Mouse (Mus musculus) lung, adult 2 months (tissue): ENCODE results near the gene Fbf1.

Experiments
- CTCF ChIP-seq: fragments of 200-500 bp; IDR thresholded peaks from 2 replicates; pipeline ENCODE4 v1.5.1; 2011; ENCODE audit warnings: mild to moderate bottlenecking, low read length, control low read depth; ENCODE audit not compliant: insufficient read depth
- POLR2A ChIP-seq: fragments of 200-500 bp; IDR thresholded peaks from 2 replicates; pipeline ENCODE4 v1.6.1; 2011; ENCODE audit warnings: low read depth, mild to moderate bottlenecking, control low read depth, low read length, borderline replicate concordance; ENCODE audit errors: extremely low read depth

DNA sequence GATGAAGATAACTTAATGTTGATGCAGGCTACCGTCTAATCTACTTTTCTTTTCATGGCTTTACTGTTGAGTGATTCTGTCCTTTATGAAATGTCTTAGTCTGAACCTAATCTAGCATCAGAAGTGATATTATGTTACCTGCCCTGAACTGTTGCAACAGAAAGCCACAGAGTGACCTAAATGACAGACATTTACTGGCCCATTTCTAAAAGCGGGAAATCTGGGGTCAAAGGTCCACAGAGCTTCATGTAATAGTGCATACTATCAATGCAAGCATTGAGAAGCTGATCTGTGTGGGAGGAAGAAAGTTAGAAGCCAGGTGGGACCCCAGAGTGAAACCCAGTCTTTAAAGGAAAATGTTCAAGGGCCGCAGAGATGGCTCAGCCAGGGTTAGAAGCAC is 35.2 kb upstream of the Fbf1 start:
- no peak for TF ChIP-seq POLR2A
- TF ChIP-seq CTCF: no peak
